Mouse (Mus musculus) MEL (cell line): ENCODE results near the gene Spata21. TPM values are rescaled to one million over a fixed set of nuclear protein-coding genes. Genes with fewer than 3 reads are reported as not detected.

Experiments
- DNase-seq: peaks from one replicate; pipeline ENCODE4 v3.0.0; 2011; ENCODE audit warnings: low read depth, low spot score
- H3K27ac ChIP-seq: 2 replicates; pipeline ENCODE4 v1.5.1; 2012; ENCODE audit warnings: low read depth, mild to moderate bottlenecking, control low read depth, low read length, moderate library complexity; ENCODE audit not compliant: control insufficient read depth
- H3K27me3 ChIP-seq, 2 experiments: fragments of 150-350 bp in 1 of 2; sonication (generic) in 1 of 2; 2 replicates each; pipeline ENCODE4 v1.6.1; 2012; ENCODE audit warnings: low read length in 2 of 2, mild to moderate bottlenecking in 2 of 2, improper control_type of control experiment in 1 of 2, moderate library complexity in 1 of 2; ENCODE audit not compliant: insufficient read depth in 2 of 2, control insufficient read depth in 1 of 2
- H3K36me3 ChIP-seq, 2 experiments: 2 replicates each; pipeline ENCODE4 v1.6.1; 2012 to 2014; ENCODE audit warnings: low read length in 2 of 2, improper control_type of control experiment in 1 of 2, inconsistent platforms in 1 of 2, mild to moderate bottlenecking in 1 of 2; ENCODE audit not compliant: insufficient read depth in 2 of 2, control insufficient read depth in 1 of 2
- H3K4me1 ChIP-seq, 2 experiments: fragments of 150-350 bp in 1 of 2; sonication (generic) in 1 of 2; 2 replicates each; pipeline ENCODE4 v1.6.1; 2012; ENCODE audit warnings: low read length in 2 of 2, improper control_type of control experiment in 1 of 2, mild to moderate bottlenecking in 1 of 2; ENCODE audit not compliant: insufficient read depth in 2 of 2, control insufficient read depth in 1 of 2
- H3K4me3 ChIP-seq, 2 experiments: fragments of 150-350 bp in 1 of 2; sonication (generic) in 1 of 2; 2 replicates each; pipeline ENCODE4 v1.5.1; 2012; ENCODE audit warnings: low read depth in 2 of 2, low read length in 2 of 2, mild to moderate bottlenecking in 2 of 2, moderate library complexity in 2 of 2, control low read depth in 1 of 2, improper control_type of control experiment in 1 of 2; ENCODE audit not compliant: control insufficient read depth in 1 of 2, insufficient read depth in 1 of 2
- H3K79me2 ChIP-seq: 2 replicates; pipeline ENCODE4 v1.6.1; 2012; ENCODE audit warnings: mild to moderate bottlenecking, low read length, moderate library complexity; ENCODE audit not compliant: control insufficient read depth, poor library complexity, insufficient read depth
- H3K9ac ChIP-seq: 2 replicates; pipeline ENCODE4 v1.6.1; 2012; ENCODE audit warnings: low read depth, mild to moderate bottlenecking, control low read depth, low read length, moderate library complexity; ENCODE audit not compliant: control insufficient read depth, poor library complexity, severe bottlenecking
- H3K9me3 ChIP-seq: fragments of 150-350 bp; sonication (generic); replicated peaks from 2 replicates; pipeline ENCODE4 v1.6.1; 2012; ENCODE audit warnings: mild to moderate bottlenecking, low read length, improper control_type of control experiment, moderate library complexity; ENCODE audit not compliant: insufficient read depth
- BHLHE40 ChIP-seq: IDR thresholded peaks from 2 replicates; pipeline ENCODE4 v1.6.1; 2012; ENCODE audit warnings: low read depth, mild to moderate bottlenecking, inconsistent platforms, low read length, improper control_type of control experiment, borderline replicate concordance
- CHD1 ChIP-seq: IDR thresholded peaks from 2 replicates; pipeline ENCODE4 v1.6.1; 2012; ENCODE audit warnings: low read depth, mild to moderate bottlenecking, inconsistent platforms, low read length, improper control_type of control experiment
- E2F4 ChIP-seq: IDR thresholded peaks from 2 replicates; pipeline ENCODE4 v1.6.1; 2011; ENCODE audit warnings: low read depth, low read length, improper control_type of control experiment, borderline replicate concordance
- ELF1 ChIP-seq: IDR thresholded peaks from 2 replicates; pipeline ENCODE4 v1.6.1; 2014; ENCODE audit warnings: low read depth, mild to moderate bottlenecking, inconsistent platforms, low read length, improper control_type of control experiment, moderate library complexity
- ETS1 ChIP-seq: IDR thresholded peaks from 2 replicates; pipeline ENCODE4 v1.6.1; 2012; ENCODE audit warnings: low read depth, mild to moderate bottlenecking, inconsistent platforms, low read length, improper control_type of control experiment, moderate library complexity
- GABPA ChIP-seq: IDR thresholded peaks from 2 replicates; pipeline ENCODE4 v1.6.1; 2012; ENCODE audit warnings: low read depth, mild to moderate bottlenecking, inconsistent platforms, low read length, improper control_type of control experiment, moderate library complexity
- HCFC1 ChIP-seq: IDR thresholded peaks from 2 replicates; pipeline ENCODE4 v1.6.1; 2012; ENCODE audit warnings: low read depth, mild to moderate bottlenecking, inconsistent platforms, low read length, improper control_type of control experiment, moderate library complexity
- JUND ChIP-seq: IDR thresholded peaks from 2 replicates; pipeline ENCODE4 v1.6.1; 2011; ENCODE audit warnings: low read depth, mild to moderate bottlenecking, improper control_type of control experiment, low read length
- MAFK ChIP-seq: IDR thresholded peaks from 2 replicates; pipeline ENCODE4 v1.6.1; 2011; ENCODE audit warnings: low read depth, mild to moderate bottlenecking, low read length, improper control_type of control experiment, borderline replicate concordance
- MAX ChIP-seq: IDR thresholded peaks from 2 replicates; pipeline ENCODE4 v1.6.1; 2011; ENCODE audit warnings: low read length, improper control_type of control experiment
- MEF2A ChIP-seq: IDR thresholded peaks from 2 replicates; pipeline ENCODE4 v1.6.1; 2014; ENCODE audit warnings: low read depth, mild to moderate bottlenecking, inconsistent platforms, low read length, improper control_type of control experiment; ENCODE audit not compliant: poor library complexity, insufficient replicate concordance, severe bottlenecking; ENCODE audit errors: extremely low read depth
- MYC ChIP-seq: IDR thresholded peaks from 2 replicates; pipeline ENCODE4 v1.6.1; 2011; ENCODE audit warnings: low read depth, mild to moderate bottlenecking, low read length, improper control_type of control experiment, moderate library complexity
- NRF1 ChIP-seq: IDR thresholded peaks from 2 replicates; pipeline ENCODE4 v1.6.1; 2014; ENCODE audit warnings: low read depth, mild to moderate bottlenecking, inconsistent platforms, low read length, improper control_type of control experiment, moderate library complexity; ENCODE audit not compliant: poor library complexity, insufficient read depth, severe bottlenecking
- POLR2A ChIP-seq, 2 experiments: IDR thresholded peaks; 2 replicates each; pipeline ENCODE4 v1.6.1; 2011 to 2012; ENCODE audit warnings: low read length in 2 of 2, mild to moderate bottlenecking in 2 of 2, control low read depth in 1 of 2, improper control_type of control experiment in 1 of 2, low read depth in 1 of 2, moderate library complexity in 1 of 2; ENCODE audit not compliant: control insufficient read depth in 1 of 2, insufficient read depth in 1 of 2, poor library complexity in 1 of 2
- POLR2AphosphoS2 ChIP-seq: IDR thresholded peaks from 2 replicates; pipeline ENCODE4 v1.6.1; 2011; ENCODE audit warnings: low read length, improper control_type of control experiment
- RCOR1 ChIP-seq: IDR thresholded peaks from 2 replicates; pipeline ENCODE4 v1.6.1; 2012; ENCODE audit warnings: low read depth, mild to moderate bottlenecking, inconsistent platforms, low read length, improper control_type of control experiment
- SMC3 ChIP-seq: IDR thresholded peaks from 2 replicates; pipeline ENCODE4 v1.6.1; 2011; ENCODE audit warnings: low read depth, low read length, improper control_type of control experiment
- TAL1 ChIP-seq: IDR thresholded peaks from 2 replicates; pipeline ENCODE4 v1.6.1; 2012; ENCODE audit warnings: mild to moderate bottlenecking, inconsistent platforms, low read length, moderate library complexity, mixed read lengths
- TBP ChIP-seq: IDR thresholded peaks from 2 replicates; pipeline ENCODE4 v1.8.0; 2011; ENCODE audit warnings: low read depth, low read length, improper control_type of control experiment
- TCF12 ChIP-seq: IDR thresholded peaks from 2 replicates; pipeline ENCODE4 v1.6.1; 2014; ENCODE audit warnings: low read depth, mild to moderate bottlenecking, inconsistent platforms, low read length, improper control_type of control experiment, moderate library complexity
- USF2 ChIP-seq, 2 experiments: IDR thresholded peaks; 2 replicates each; pipeline ENCODE4 v1.6.1; 2011 to 2012; ENCODE audit warnings: improper control_type of control experiment in 2 of 2, low read length in 2 of 2, borderline replicate concordance in 1 of 2, inconsistent platforms in 1 of 2, low read depth in 1 of 2, mild to moderate bottlenecking in 1 of 2; ENCODE audit not compliant: insufficient read depth in 1 of 2
- polyA plus RNA-seq, 2 experiments: library from polyadenylated mRNA; stranded (reverse) in 1 of 2; unstranded in 1 of 2; fragments of >175 nt in 1 of 2; fragments of >200 nt in 1 of 2; gene quantifications; 2 replicates each; pipeline versions ENCODE4 v1.2.1 to v1.2.4; 2012; ENCODE audit warnings: low replicate concordance in 2 of 2, low read depth in 1 of 2; ENCODE audit not compliant: insufficient read length in 2 of 2, insufficient read depth in 1 of 2, missing spikeins in 1 of 2
- total RNA-seq: library from RNA; depleted of rRNA; stranded (reverse); fragments of 300-350 nt; gene quantifications from 2 replicates; pipeline ENCODE4 v1.2.3, GENCODE M21; 2012

Spata21 gene
- total and polyA plus RNA-seq, 3 experiments: not detected

DNA sequence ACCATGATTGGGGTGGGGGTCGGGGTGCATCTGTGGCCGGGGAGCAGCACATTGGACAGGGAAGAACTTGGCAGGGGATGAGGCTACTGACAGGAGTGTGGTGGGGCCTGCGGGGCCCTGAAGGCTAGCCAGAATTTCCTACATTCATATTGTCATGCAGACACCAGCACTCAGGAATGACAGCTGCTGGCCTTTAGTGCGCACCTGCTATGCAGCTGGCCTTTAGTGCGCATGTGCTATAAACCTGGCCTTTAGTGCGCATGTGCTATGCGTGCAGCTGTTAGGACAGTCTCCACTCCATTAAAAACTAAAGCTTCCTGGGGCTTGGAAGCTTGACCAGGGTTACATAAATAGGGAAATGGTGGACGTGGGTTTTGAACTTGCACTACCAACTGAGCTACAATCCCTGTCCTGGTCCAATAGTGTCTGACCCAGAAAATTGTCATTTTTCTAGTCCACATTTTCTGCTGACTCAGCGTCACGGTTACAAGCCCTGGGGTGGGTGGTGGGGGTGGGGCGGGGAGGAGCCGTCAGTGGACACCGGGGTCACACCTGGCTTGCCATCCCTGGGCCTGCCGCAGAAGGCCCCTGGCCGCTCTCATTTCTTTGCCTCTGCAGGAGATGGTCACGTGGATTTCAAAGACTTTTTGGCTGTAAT, 18.5 kb downstream of the Spata21 start:
- Histone ChIP-seq H3K36me3 (no peaks in the 10 kb centered on the region), H3K27ac (no peak overlapping the region), H3K4me1 (no peaks in the 10 kb centered on the region), H3K4me3 (no peak overlapping the region), H3K27me3 (no peaks in the 10 kb centered on the region)
- DNase-seq: no peak
- TF ChIP-seq GABPA (no peak), MAFK (peak; percentile 82; the same call in 1 of the 2 replicates)
- TF ChIP-seq, all 39 proteins: peak for 1
- no peaks in the 10 kb centered on the region for H3K79me2 ChIP-seq
- no peaks in the 10 kb centered on the region for H3K9me3 ChIP-seq
- H3K9ac ChIP-seq: no peak overlapping the region

- no peaks in the 10 kb centered on the region for H3K9me3 ChIP-seq
- DNase-seq: no peak
- TF ChIP-seq ETS1 (no peak), JUND (no peak), TAL1 (no peak), TCF12 (no peak), SMC3 (no peak), NRF1 (no peak), E2F4 (no peak), POLR2AphosphoS2 (no peak), TBP (no peak), ELF1 (no peak), BHLHE40 (no peak), MEF2A (no peak), RCOR1 (no peak), HCFC1 (no peak), MYC (no peak), POLR2A (IDR thresholded peaks at IDR 0.05; ENCODE audit: control insufficient read depth in 1 of 2, insufficient read depth in 1 of 2, low read depth in 1 of 2, low read length in 2 of 2, poor library complexity in 1 of 2) (no peak), GABPA (no peak), CHD1 (no peak), USF2 (IDR thresholded peaks at IDR 0.05; ENCODE audit: borderline replicate concordance in 1 of 2, insufficient read depth in 1 of 2, low read depth in 1 of 2, low read length in 2 of 2) (no peak), MAX (no peak)
- H3K79me2 ChIP-seq: no peaks in the 10 kb centered on the region
- no peak overlapping the region for H3K4me3 ChIP-seq
- no peaks in the 10 kb centered on the region for H3K27me3 ChIP-seq
- no peaks in the 10 kb centered on the region for H3K36me3 ChIP-seq
- no peak overlapping the region for H3K9ac ChIP-seq
- H3K27ac ChIP-seq: no peak overlapping the region
- no peaks in the 10 kb centered on the region for H3K4me1 ChIP-seq
These were observed 20.1 kb downstream of the Spata21 start for GRCm38 (mm10) chr4:141108196-141108732.
